11 mouse cellular contexts compared by ENCODE assay signal in the genomic region with DNA sequence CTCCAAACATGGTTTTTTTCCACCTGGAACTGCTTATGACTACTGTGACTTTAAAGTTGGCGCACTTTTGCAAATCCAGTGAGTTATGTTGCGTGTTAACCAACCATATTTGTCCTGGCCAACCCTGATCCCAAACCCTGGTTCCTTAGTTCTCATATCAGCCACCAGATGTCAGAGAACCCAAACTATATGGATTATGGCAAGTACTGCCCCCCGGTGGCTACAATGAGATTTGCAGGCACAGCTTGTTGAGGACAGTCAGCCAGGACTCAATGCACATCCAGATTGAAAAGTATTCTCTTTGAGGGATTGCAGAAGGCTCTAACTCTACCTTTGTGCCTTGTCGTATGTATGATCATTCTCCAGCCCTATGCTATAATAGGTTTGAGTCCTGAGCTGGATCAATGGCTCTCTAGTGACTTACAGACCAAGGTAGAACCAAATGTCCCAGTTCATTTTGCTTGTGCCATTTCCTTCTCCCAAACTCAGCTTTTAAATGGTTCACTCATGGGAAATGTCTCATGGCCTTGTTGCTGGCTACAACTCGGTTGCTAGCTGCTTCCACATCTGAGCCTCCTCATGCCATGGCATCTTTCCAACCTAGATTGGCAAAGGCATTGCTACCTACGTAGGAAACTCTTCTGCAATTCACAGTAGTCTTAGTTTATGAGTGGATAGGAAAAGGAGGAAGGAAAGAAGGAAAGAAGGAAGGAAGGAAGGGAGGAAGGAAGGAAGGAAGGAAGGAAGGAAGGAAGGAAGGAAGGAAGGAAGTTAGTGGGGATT.
DNase-seq lines count a peak whose midpoint lies in the region; ATAC-seq and TF ChIP-seq lines count a peak whose summit lies in the region.
"Had no signal": no experiment of that assay in that cellular context is flagged by ENCODE, and none has a peak within 500 bp of the region (broad histone marks: within the 10 kb centered on the region; RNA-seq: fewer than 3 reads in every experiment).

No protein-coding gene starts in this region.

- H3K9ac ChIP-seq in forebrain, postnatal 0 days: no peak overlapping the region
- H3K9ac ChIP-seq in forebrain, embryonic 13.5 days: no peak overlapping the region
- no peak overlapping the region for H3K9ac ChIP-seq in hindbrain, embryonic 16.5 days (ENCODE audit: low read depth, low read length)

- no peaks in the 10 kb centered on the region for H3K9me3 ChIP-seq in forebrain, postnatal 0 days (ENCODE audit: low read length)
- H3K9me3 ChIP-seq in forebrain, embryonic 13.5 days (replicated peaks): no peaks in the 10 kb centered on the region
- no peaks in the 10 kb centered on the region for H3K9me3 ChIP-seq in hindbrain, embryonic 16.5 days (ENCODE audit: control insufficient read depth, low read length)

- no peaks in the 10 kb centered on the region for H3K36me3 ChIP-seq in forebrain, postnatal 0 days (ENCODE audit: insufficient read depth)
- H3K36me3 ChIP-seq in forebrain, embryonic 13.5 days (ENCODE audit: poor library complexity, severe bottlenecking): no peaks in the 10 kb centered on the region
- no peaks in the 10 kb centered on the region for H3K36me3 ChIP-seq in hindbrain, embryonic 16.5 days (ENCODE audit: control insufficient read depth, insufficient read depth, low read length)

- no peak overlapping the region for H3K4me3 ChIP-seq in forebrain, postnatal 0 days (ENCODE audit: low read depth, low read length)
- no peak overlapping the region for H3K4me3 ChIP-seq in forebrain, embryonic 13.5 days
- H3K4me3 ChIP-seq in lung, adult 2 months (replicated peaks; ENCODE audit: extremely low read depth, low read depth, low read length): no peak overlapping the region
- no peak overlapping the region for H3K4me3 ChIP-seq in hindbrain, embryonic 16.5 days (ENCODE audit: low read length)
- H3K4me3 ChIP-seq: myocyte had no signal

- ATAC-seq in forebrain, postnatal 0 days: no peak
- ATAC-seq in forebrain, embryonic 13.5 days: no peak
- no peak for ATAC-seq in hindbrain, embryonic 16.5 days

- TF ChIP-seq CTCF in forebrain, postnatal 0 days (IDR thresholded peaks at IDR 0.05; ENCODE audit: low read depth): peak; percentile 62
- peak; percentile 33; the same call in 1 of the 2 replicates for TF ChIP-seq CTCF in lung, adult 2 months (IDR thresholded peaks at IDR 0.05; ENCODE audit: insufficient read depth, low read length)

- no peak overlapping the region for H3K4me2 ChIP-seq in forebrain, postnatal 0 days (ENCODE audit: low read depth)
- H3K4me2 ChIP-seq in forebrain, embryonic 13.5 days: no peak overlapping the region
- H3K4me2 ChIP-seq in hindbrain, embryonic 16.5 days (ENCODE audit: low read length): no peak overlapping the region

- H3K27ac ChIP-seq in forebrain, postnatal 0 days (ENCODE audit: low read depth, low read length): no peak overlapping the region
- no peak overlapping the region for H3K27ac ChIP-seq in forebrain, embryonic 13.5 days
- H3K27ac ChIP-seq in hindbrain, embryonic 16.5 days (ENCODE audit: low read depth, low read length): no peak overlapping the region

- no peaks in the 10 kb centered on the region for H3K27me3 ChIP-seq in forebrain, postnatal 0 days (ENCODE audit: insufficient read depth, low read length)
- peaks cover 4% of the 10 kb centered on the region; the same call in 1 of the 2 replicates for H3K27me3 ChIP-seq in forebrain, embryonic 13.5 days
- H3K27me3 ChIP-seq in hindbrain, embryonic 16.5 days (replicated peaks; ENCODE audit: control insufficient read depth, insufficient read depth, low read length): peaks cover 2% of the 10 kb centered on the region; the same call in 1 of the 2 replicates

- H3K4me1 ChIP-seq in forebrain, postnatal 0 days (ENCODE audit: insufficient read depth): peaks cover 14% of the 10 kb centered on the region
- H3K4me1 ChIP-seq in forebrain, embryonic 13.5 days: peaks cover 39% of the 10 kb centered on the region
- no peaks in the 10 kb centered on the region for H3K4me1 ChIP-seq in lung, adult 2 months (ENCODE audit: control insufficient read depth, insufficient read depth, low read length)
- peaks cover 16% of the 10 kb centered on the region for H3K4me1 ChIP-seq in hindbrain, embryonic 16.5 days (ENCODE audit: control insufficient read depth, insufficient read depth, low read depth, low read length)

- no peak for DNase-seq in forebrain, postnatal 0 days
- DNase-seq in lung, adult 2 months: no peak
- DNase-seq in lung, postnatal 14 days: no peak
- DNase-seq in R1 (ENCODE audit: low read depth, low spot score): peak; percentile 68
- DNase-seq in thymus, postnatal 14 days: peak; percentile 20
- no peak for DNase-seq in layer of hippocampus, adult 9-11 months
- DNase-seq: embryo, embryonic 11 days; gastrocnemius, postnatal 36 days had no signal

- 60% methylated on average over 6 of the region's 6 CpGs for WGBS in forebrain, postnatal 0 days
- 70% methylated on average over 6 of the region's 6 CpGs for WGBS in forebrain, embryonic 13.5 days
- 69% methylated on average over 6 of the region's 6 CpGs for WGBS in lung, adult 2 months
- WGBS in hindbrain, embryonic 16.5 days: 65% methylated on average over 6 of the region's 6 CpGs

- TF ChIP-seq POLR2A in lung, adult 2 months (IDR thresholded peaks at IDR 0.05; ENCODE audit: borderline replicate concordance, extremely low read depth, low read depth, low read length): no peak

Comparison
In these comparisons a context has a peak if more than half of its experiments do, and no peak if none do; other contexts are left out.
1. DNase-seq: peak in R1 (single experiment) and thymus, postnatal 14 days (single experiment); none in forebrain, postnatal 0 days (single experiment), lung, adult 2 months (single experiment), lung, postnatal 14 days (single experiment) and layer of hippocampus, adult 9-11 months (single experiment).